Mouse (Mus musculus) brain, embryonic 14.5 days (tissue): Measurements from ENCODE around the gene Mtif2.

Experiments
- CTCF ChIP-seq: fragments of 200-500 bp; IDR thresholded peaks from 2 replicates; pipeline ENCODE4 v1.5.1; 2012; ENCODE audit warnings: inconsistent platforms, mild to moderate bottlenecking, moderate library complexity, borderline replicate concordance; ENCODE audit not compliant: insufficient read depth, insufficient read length; ENCODE audit errors: extremely low read depth
- POLR2A ChIP-seq: fragments of 200-500 bp; IDR thresholded peaks from 2 replicates; pipeline ENCODE4 v1.6.1; 2012; ENCODE audit warnings: mild to moderate bottlenecking, inconsistent platforms, borderline replicate concordance; ENCODE audit not compliant: poor library complexity, insufficient read depth, insufficient read length, severe bottlenecking; ENCODE audit errors: extremely low read depth

- TF ChIP-seq POLR2A (no peak), CTCF (no peak)
Observed at GRCm38 (mm10) chr11:29547249-29547751, 21.1 kb downstream of the Mtif2 start.
